Mouse (Mus musculus) frontal cortex, postnatal 14 days (tissue): ENCODE results near the gene Poll.
A peak's percentile ranks its signal among the peaks of the same experiment; 100 is the strongest.
"Not testable (repeated sequence)": the region's sequence is repeated elsewhere in the genome, so short reads cannot be mapped to it uniquely, and the experiment has no call there.

ENCODE experiments used
- DNase-seq, 2 experiments: peaks; one replicate each; pipeline ENCODE4 v3.0.0; 2022; ENCODE audit warnings: low spot score in 2 of 2

Poll gene

DNA sequence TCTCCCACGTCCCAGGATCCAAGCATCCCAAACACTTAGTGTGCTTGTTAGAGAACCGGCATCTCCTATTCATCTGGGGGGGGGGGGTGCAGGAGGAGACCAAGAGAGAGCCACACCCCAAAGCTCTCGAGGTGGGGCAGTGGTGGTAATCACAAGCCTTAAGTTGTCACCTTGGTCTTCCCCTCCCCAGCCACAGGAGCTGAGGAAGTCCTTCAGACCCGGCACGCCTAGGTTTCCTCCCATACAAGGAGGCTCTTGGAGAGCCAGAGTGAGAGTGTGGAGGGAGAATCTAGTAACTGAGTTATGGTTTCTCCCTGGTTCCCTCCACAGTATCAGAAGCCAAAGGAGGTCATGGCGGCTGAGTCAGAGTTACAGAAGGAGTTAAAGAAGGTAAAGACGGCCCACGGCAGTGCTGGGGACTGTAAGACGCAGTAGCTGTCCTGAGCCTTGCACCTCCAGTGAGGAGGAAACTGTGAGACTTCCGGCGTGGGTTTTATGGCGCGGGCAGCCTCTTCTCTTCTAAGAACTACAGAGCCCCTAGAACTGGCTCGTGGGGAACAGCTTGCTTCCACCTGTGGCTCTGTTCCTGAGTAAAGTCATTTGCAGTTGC lies 16.9 kb upstream of the Poll start:
- no peak for DNase-seq

GRCm38 (mm10) chr19:45575632-45576001 lies 15.3 kb upstream of the Poll start:
- no peak for DNase-seq

- DNase-seq: no peak
Observed at GRCm38 (mm10) chr19:45574941-45575631, 14.8 kb upstream of the Poll start.

DNA sequence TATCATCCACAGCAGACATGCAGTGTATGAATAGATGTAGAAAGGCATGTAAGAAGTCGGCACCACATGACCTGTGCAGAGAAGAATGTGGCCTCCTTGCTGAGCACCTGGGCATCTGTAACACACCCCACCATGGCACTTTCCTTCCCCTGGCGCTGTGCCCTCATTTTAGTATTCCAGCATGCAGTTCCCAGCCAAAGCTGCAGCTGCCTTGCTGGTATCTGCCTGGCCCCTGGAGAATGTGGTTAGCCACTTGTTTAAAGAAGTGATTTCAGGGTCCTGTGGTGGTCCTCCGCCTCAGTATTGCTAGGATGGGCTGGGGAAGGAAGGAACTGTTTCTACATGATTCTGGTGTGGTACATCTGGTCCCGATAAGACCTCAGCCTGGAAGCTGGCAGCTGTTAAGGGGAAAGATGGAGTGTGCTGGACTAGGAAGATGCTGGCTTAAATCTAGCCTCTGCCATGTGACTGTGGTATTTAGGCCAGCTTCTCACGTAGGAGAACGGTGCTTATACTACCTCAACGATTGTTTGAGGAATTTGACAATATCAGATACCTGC lies 14.1 kb upstream of the Poll start:
- DNase-seq: no peak

DNA sequence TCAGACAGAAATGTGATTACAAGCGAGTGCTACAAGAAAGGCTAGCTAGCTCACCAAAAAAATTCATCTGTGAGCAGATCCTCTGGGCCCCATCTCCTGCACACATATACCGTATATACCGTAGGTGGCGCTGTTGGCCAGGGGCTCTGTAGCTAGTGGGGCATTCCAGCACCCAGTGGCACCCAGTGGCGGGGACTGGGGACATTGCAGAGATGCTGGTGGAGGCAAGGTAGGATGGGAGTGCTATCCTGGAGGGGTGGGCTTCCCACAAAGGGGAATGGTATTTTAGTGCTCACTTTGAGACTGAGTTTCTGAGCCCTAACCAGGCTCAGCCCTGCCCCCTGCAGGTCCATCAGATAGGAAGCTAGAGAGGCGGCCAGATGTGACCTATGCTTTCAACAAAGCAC lies 13.5 kb upstream of the Poll start:
- DNase-seq: peak; percentile 55 to 63

GRCm38 (mm10) chr19:45573033-45573432 lies 12.7 kb upstream of the Poll start:
- no peak for DNase-seq

DNA sequence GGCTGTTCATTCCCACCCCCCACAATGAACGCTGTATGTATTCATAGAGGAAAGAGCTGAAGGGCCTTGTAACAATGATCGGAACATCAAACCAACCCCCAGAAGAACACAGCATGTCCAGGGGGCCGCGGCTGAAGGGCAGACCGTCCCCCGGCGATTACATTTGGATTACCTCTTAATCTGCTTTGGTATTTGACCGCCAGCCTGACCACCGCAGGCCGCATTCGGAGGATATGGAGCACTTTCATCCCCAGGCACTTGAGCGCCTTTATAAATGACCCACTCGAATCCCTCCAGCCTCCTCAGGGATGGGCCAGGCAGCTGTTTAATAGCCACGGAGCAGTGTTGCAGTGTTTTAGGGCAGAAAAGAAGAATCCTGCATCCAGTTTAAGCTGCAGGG lies 7.0 kb upstream of the Poll start:
- DNase-seq: no peak

DNA sequence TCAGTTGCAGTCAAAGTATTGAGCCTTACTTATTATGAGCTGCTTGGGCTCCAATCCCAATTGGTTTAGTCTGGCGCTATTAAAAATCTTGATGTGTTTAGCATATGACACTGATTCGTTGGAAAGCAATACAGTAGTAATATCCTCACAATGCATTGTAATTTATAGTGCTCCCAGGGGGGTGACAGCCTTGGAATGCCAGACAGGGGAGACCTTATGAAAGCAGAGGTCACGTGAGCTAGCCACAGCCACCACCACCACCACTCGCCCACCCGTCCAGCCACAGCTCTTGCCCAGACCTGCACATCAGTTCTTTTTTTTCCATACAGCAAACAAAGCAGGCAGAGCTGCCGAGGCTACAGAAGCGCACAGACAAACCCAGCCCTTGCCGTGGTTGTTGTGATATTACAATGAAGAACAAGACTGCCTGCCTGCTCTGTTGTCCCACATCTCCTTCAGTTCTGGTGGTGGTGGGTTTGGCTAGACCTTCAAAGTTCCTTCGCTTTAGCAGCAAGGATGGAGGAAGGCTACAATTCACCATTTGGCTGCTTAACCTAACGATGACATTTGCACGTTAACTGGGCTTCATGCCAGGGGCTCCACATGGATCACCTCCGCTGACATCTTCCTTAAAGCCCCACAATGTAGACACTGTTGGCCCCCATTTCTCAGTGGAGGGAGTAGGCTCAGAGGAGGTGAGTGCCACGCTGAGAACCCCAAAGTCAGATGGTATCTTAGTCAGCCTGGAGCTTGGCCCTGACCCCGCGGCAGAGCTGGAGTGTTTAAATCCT lies 5.8 kb upstream of the Poll start:
- DNase-seq: no peak

DNA sequence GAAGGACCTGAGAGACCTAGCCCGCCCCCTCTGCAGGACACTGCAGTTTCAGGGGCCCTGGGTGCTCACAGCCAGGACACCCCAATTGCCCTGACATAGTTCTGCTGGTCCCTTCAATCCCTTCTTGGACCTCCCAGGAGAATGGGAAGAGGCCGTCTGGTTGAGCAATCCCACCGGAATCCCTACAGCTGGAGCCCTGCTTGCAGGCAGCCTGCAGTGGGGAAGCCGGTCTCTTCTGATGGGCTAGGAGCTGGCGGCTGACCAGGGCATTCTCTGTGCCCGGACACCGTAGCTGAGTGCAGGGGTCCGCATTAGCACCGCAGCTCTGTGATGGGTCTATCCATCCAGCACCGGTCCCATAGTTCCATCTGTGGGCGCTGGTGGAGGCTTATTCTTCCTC lies 6.2 kb downstream of the Poll start:
- DNase-seq: no peak

- no peak for DNase-seq
Observed at GRCm38 (mm10) chr19:45552187-45552586, 8.1 kb downstream of the Poll start.

DNA sequence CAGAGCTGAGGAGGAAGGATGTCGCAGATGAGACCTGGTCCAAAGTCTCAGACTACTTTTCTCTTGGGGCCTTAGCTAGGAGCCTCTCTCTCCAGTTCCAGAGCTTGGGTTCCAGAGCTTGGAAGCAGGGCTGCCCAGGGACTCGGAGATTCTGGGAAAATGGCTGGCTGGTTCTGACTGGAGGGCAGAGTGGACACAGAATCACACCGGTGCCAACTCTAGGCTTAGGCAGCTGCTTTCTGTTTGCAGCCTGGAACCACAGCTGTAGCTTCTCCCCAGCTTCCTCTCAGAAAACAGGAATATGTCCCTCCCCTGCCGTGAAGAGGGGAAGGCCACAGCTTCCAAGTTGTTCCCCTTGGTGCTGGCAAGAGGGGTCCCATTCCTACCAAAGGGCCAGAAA lies 10.4 kb downstream of the Poll start:
- no peak for DNase-seq

DNA sequence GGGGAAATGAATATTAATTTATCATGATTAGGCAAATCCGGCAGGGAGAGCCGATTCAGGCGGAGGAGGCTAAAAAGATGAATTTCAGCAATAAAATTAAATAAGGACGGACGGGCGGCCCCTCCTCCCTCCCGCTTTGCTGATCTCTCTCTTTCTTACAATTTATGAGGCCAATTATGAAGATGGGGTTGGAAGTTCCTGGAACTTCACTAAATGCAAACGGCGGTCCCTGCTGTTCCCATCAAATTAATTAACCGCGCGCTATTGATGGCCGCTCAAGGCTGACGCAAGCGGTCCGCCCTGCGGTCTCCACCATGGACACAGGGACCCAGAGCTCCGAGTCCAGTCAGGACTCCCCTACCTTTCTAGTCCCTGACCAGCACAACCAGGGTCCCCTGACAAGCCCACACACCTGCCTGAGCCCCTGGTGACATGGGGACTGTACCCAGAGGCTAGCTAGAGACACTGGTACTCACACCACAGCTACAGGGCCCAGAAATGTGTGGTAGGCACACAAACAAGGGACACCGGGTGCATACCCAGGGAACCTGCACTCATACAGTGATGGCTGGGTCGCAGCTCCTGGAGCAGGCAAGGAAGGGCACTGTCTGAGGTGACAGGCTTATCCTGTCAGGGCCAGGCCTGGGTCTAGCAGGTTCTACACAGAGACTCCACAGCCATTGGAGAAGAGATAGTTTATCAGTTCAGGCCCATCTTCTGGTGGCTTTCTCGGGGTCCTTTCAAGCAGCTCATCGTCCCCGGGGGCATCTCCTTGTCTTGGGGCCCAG lies 11.0 kb downstream of the Poll start:
- DNase-seq: no peak

GRCm38 (mm10) chr19:45548196-45548595 lies 12.1 kb downstream of the Poll start:
- not testable (repeated sequence) for DNase-seq

DNA sequence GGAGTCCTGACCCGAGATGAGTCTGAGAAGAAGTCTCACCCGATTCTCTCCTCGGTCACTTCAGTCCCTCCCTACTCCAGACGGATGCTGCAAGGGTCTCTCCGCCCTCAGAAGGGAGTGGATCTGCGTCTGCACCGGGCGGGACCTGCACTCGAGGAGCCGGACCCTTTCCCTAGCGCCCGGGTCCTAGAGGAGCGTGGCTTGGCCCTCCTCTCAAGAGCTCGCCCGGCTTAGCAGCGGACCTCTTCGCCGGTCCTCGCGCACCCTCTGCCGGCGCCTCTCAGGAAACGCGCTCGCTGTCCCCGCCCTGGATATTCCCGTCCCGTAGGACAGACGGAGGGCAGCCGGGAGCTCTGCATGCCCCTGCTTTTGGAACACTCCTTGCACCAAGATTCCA lies 15.4 kb downstream of the Poll start:
- peak in 1 of 2 experiments; percentile 79 for DNase-seq

GRCm38 (mm10) chr19:45544152-45544924 lies 16.0 kb downstream of the Poll start:
- no peak for DNase-seq

GRCm38 (mm10) chr19:45542061-45542460 lies 18.3 kb downstream of the Poll start:
- no peak for DNase-seq

- no peak for DNase-seq
Observed at GRCm38 (mm10) chr19:45541409-45542041, 18.8 kb downstream of the Poll start.

DNA sequence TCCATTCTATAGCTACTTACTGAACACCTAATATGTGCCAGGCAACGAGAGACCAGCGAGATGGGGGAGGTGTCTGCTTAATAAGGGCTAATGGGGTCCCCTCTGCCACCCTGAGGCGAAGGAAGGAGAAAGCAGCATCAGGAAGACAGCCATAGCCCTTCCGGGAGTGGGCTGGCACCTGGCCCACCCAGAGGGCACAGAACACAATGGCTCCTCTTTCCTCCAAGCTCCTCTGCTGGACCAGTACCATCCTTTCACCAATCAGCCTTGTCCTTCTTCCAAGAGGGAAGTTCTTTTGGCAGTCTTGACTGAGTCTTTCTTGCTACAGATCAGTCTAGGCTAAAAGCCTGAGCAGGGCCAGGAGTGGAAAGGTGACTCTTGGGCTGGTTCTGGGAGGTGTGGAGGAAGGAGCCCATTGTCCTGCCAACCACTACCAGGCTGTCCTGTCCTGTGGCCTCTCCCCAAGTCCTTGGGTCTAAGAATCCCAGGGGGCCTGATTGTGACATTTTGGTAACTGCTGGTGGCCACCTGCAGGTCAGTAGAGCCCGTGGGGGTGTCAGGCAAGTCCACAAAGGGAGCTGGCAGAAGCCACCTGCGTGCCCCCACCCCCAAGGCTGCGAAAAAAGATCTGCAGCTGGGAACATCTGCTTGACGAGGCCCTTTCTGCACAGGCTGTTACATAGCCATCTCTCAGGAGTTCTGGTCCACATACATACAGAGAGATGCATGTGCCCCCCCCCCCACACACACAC lies 19.5 kb downstream of the Poll start:
- DNase-seq: no peak

DNA sequence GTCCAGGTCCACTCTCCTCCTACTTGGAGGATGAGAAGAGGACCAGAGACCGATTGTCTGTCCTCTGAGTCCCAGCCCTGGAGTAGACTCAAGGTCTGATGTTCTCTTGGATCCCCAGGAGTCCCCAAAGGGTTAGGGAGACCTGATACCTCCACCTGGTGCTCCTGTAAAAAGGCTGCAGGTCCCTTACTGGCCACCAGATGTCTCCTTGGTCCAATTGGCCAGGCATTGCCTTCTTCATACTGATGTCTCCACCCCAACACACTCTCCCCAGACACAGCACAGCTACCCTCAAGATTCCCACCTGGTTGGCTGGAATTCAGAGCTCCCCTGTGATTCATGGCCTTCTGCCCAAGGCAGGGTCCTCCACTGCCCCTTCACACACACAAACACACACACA lies 22.8 kb downstream of the Poll start:
- DNase-seq: no peak

DNA sequence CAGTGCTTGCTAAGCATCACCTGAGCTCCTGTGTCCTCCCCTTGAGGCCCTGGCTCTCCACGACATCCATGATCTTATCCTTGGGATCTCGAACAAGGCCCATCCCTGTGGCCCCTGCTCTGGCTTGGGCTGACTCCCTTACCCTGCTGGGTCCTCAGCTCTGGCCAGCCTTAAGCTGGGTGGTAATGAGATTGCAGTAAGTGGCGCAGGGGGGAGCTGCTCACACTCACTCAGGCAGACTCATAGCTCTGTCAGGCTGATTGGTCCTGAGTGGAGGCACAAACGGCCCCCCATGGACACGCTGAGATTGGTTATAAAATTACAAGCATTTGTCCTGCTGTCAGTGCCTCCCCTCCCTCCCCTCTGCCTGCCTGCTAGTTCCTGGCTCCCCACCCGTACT lies 24.4 kb downstream of the Poll start:
- DNase-seq: no peak
